Mouse (Mus musculus) hindbrain, postnatal 0 days (tissue): ENCODE results near the gene Gapvd1. TPM values are rescaled to one million over a fixed set of nuclear protein-coding genes. Genes with fewer than 3 reads are reported as not detected.

ENCODE experiments used
- ATAC-seq: fragments of 200-750 bp; cut with Nextera tagmentation; 2 replicates; pipeline ENCODE4 v1.8.0; 2017; ENCODE audit warnings: mild to moderate bottlenecking, moderate TSS enrichment, moderate library complexity
- DNase-seq: peaks from one replicate; pipeline ENCODE4 v3.0.0-alpha.2; 2015; ENCODE audit warnings: low spot score
- H3K27ac ChIP-seq: fragments of 300-500 bp; sonication (generic); 2 replicates; pipeline ENCODE4 v1.5.1; 2014; ENCODE audit warnings: mild to moderate bottlenecking
- H3K27me3 ChIP-seq: fragments of 300-500 bp; sonication (generic); 2 replicates; pipeline ENCODE4 v1.6.1; 2014; ENCODE audit warnings: low read length, mixed read lengths; ENCODE audit not compliant: insufficient read depth
- H3K36me3 ChIP-seq: fragments of 300-500 bp; sonication (generic); 2 replicates; pipeline ENCODE4 v1.6.1; 2014; ENCODE audit warnings: low read length, mixed read lengths; ENCODE audit not compliant: insufficient read depth
- H3K4me1 ChIP-seq: fragments of 300-500 bp; sonication (generic); 2 replicates; pipeline ENCODE4 v1.6.1; 2014; ENCODE audit warnings: antibody characterized with exemption, low read length, mixed read lengths; ENCODE audit not compliant: insufficient read depth
- H3K4me2 ChIP-seq: fragments of 300-500 bp; sonication (generic); 2 replicates; pipeline ENCODE4 v1.6.1; 2014; ENCODE audit warnings: low read depth, mild to moderate bottlenecking, low read length, moderate library complexity, mixed read lengths
- H3K4me3 ChIP-seq: fragments of 300-500 bp; sonication (generic); 2 replicates; pipeline ENCODE4 v1.5.1; 2014; ENCODE audit warnings: low read length
- H3K9ac ChIP-seq: fragments of 300-500 bp; sonication (generic); replicated peaks from 2 replicates; pipeline ENCODE4 v1.6.1; 2014; ENCODE audit warnings: mild to moderate bottlenecking, low read length, moderate library complexity, mixed read lengths
- H3K9me3 ChIP-seq: fragments of 300-500 bp; sonication (generic); 2 replicates; pipeline ENCODE4 v1.6.1; 2016; ENCODE audit warnings: low read length, mixed read lengths
- CTCF ChIP-seq: IDR thresholded peaks from 2 replicates; pipeline ENCODE4 v1.5.1; 2016; ENCODE audit warnings: antibody characterized with exemption, control low read depth, low read depth
- WGBS: fragments of 180-500 bp; shearing (Covaris S2); extraction: QIAGEN DNeasy Blood & Tissue Kit; methylation state at CpG from one replicate; pipeline ENCODE4 v1.1.7; 2014; 5-methylcytosine and 5-hydroxymethylcytosine counted together
- polyA plus RNA-seq: library from polyadenylated mRNA; unstranded; fragments of >200 nt; fragmentation: Nextera tagmentation; extraction: Ambion mirVana; gene quantifications from 2 replicates; pipeline ENCODE4 v1.2.1, GENCODE M21; 2015
- total RNA-seq: library from RNA; depleted of rRNA; stranded (reverse); fragments of >200 nt; gene quantifications from 2 replicates; pipeline ENCODE4 v1.2.3, GENCODE M21; 2014

Gapvd1 gene
- total and polyA plus RNA-seq, 2 experiments from 2014 or later, result 74.0 to 79.8 TPM

- DNase-seq, result peak; percentile 17
- WGBS, result 88% methylated on average over 8 of the region's 8 CpGs
- TF ChIP-seq CTCF, result no peak
- ATAC-seq, result no peak
- H3K9ac ChIP-seq, result no peak overlapping the region
- no peaks in the 10 kb centered on the region for H3K4me1 ChIP-seq
- H3K27ac ChIP-seq, result no peak overlapping the region
- H3K4me3 ChIP-seq, result no peak overlapping the region
- H3K4me2 ChIP-seq, result no peak overlapping the region
- no peaks in the 10 kb centered on the region for H3K27me3 ChIP-seq
- peaks cover 35% of the 10 kb centered on the region for H3K36me3 ChIP-seq
- H3K9me3 ChIP-seq, result no peaks in the 10 kb centered on the region
Measured at GRCm38 (mm10) chr2:34677061-34677460, 78.0 kb downstream of the Gapvd1 start.

GRCm38 (mm10) chr2:34673846-34674245 lies 81.2 kb downstream of the Gapvd1 start:
- no peak for ATAC-seq
- no peaks in the 10 kb centered on the region for H3K9me3 ChIP-seq
- peaks cover 29% of the 10 kb centered on the region for H3K36me3 ChIP-seq
- no peak for DNase-seq
- no peak for TF ChIP-seq CTCF
- H3K9ac ChIP-seq, result no peak overlapping the region
- no peak overlapping the region for H3K4me2 ChIP-seq
- no peak overlapping the region for H3K4me3 ChIP-seq
- peaks cover under 1% of the 10 kb centered on the region; the same call in 1 of the 2 replicates for H3K4me1 ChIP-seq
- WGBS, result 81% methylated on average over 11 of the region's 11 CpGs
- H3K27me3 ChIP-seq, result no peaks in the 10 kb centered on the region
- no peak overlapping the region for H3K27ac ChIP-seq

- Histone ChIP-seq H3K36me3 (peaks cover 12% of the 10 kb centered on the region), H3K4me1 (peaks cover 8% of the 10 kb centered on the region), H3K9me3 (no peaks in the 10 kb centered on the region), H3K4me3 (peak overlapping the region; percentile 26), H3K27ac (peak overlapping the region; percentile 67), H3K9ac (peak overlapping the region; percentile 45), H3K27me3 (no peaks in the 10 kb centered on the region), H3K4me2 (peak overlapping the region; percentile 58)
- TF ChIP-seq CTCF, result peak; percentile 83
- WGBS, result 38% methylated on average over 31 of the region's 31 CpGs
- ATAC-seq (peak; percentile 68), DNase-seq (peak; percentile 84)
Measured at GRCm38 (mm10) chr2:34671385-34672026, 83.5 kb downstream of the Gapvd1 start.

GRCm38 (mm10) chr2:34670470-34670869 lies 84.6 kb downstream of the Gapvd1 start:
- Histone ChIP-seq H3K4me3 (no peak overlapping the region), H3K9ac (no peak overlapping the region), H3K4me2 (no peak overlapping the region), H3K27me3 (no peaks in the 10 kb centered on the region), H3K27ac (no peak overlapping the region), H3K9me3 (no peaks in the 10 kb centered on the region), H3K4me1 (peaks cover 8% of the 10 kb centered on the region), H3K36me3 (peaks cover 2% of the 10 kb centered on the region; the same call in 1 of the 2 replicates)
- ATAC-seq, result no peak
- no peak for DNase-seq
- WGBS, result 88% methylated on average over 6 of the region's 6 CpGs
- TF ChIP-seq CTCF, result no peak

- no peak for TF ChIP-seq CTCF
- H3K9ac ChIP-seq, result no peak overlapping the region
- no peaks in the 10 kb centered on the region for H3K27me3 ChIP-seq
- ATAC-seq (no peak), DNase-seq (no peak)
- H3K4me1 ChIP-seq, result peaks cover 8% of the 10 kb centered on the region
- no peak overlapping the region; the same call in 1 of the 2 replicates for H3K27ac ChIP-seq
- H3K4me2 ChIP-seq, result no peak overlapping the region
- WGBS, result 61% methylated on average over 8 of the region's 8 CpGs
- no peaks in the 10 kb centered on the region for H3K9me3 ChIP-seq
- no peak overlapping the region for H3K4me3 ChIP-seq
- H3K36me3 ChIP-seq, result no peaks in the 10 kb centered on the region
Measured at GRCm38 (mm10) chr2:34669203-34669746, 85.8 kb downstream of the Gapvd1 start.

GRCm38 (mm10) chr2:34668440-34669191 lies 86.4 kb downstream of the Gapvd1 start:
- H3K4me2 ChIP-seq, result no peak overlapping the region

More at GRCm38 (mm10) chr2:34668440-34669191, 86.4 kb downstream of the Gapvd1 start:
- Histone ChIP-seq H3K9ac (no peak overlapping the region), H3K4me3 (no peak overlapping the region), H3K4me1 (peaks cover 8% of the 10 kb centered on the region), H3K27ac (peak overlapping the region; percentile 48; the same call in 1 of the 2 replicates), H3K27me3 (no peaks in the 10 kb centered on the region), H3K9me3 (no peaks in the 10 kb centered on the region), H3K36me3 (no peaks in the 10 kb centered on the region)
- ATAC-seq, result peak; percentile 16; the same call in 1 of the 2 replicates
- 38% methylated on average over 17 of the region's 17 CpGs for WGBS
- DNase-seq, result peak; percentile 56
- TF ChIP-seq CTCF, result no peak
